Mouse (Mus musculus) brain, embryonic 14.5 days (tissue): ENCODE results near the gene Mrgpra4. TPM values are rescaled to one million over a fixed set of nuclear protein-coding genes. Genes with fewer than 3 reads are reported as not detected.
A peak's percentile ranks its signal among the peaks of the same experiment; 100 is the strongest.

Experiments
- DNase-seq: peaks from one replicate; pipeline ENCODE4 v3.0.0-alpha.2; 2011; ENCODE audit warnings: low read depth
- CTCF ChIP-seq: fragments of 200-500 bp; IDR thresholded peaks from 2 replicates; pipeline ENCODE4 v1.5.1; 2012; ENCODE audit warnings: inconsistent platforms, mild to moderate bottlenecking, moderate library complexity, borderline replicate concordance; ENCODE audit not compliant: insufficient read depth, insufficient read length; ENCODE audit errors: extremely low read depth
- POLR2A ChIP-seq: fragments of 200-500 bp; IDR thresholded peaks from 2 replicates; pipeline ENCODE4 v1.6.1; 2012; ENCODE audit warnings: mild to moderate bottlenecking, inconsistent platforms, borderline replicate concordance; ENCODE audit not compliant: poor library complexity, insufficient read depth, insufficient read length, severe bottlenecking; ENCODE audit errors: extremely low read depth
- polyA plus RNA-seq: library from polyadenylated mRNA; depleted of rRNA; stranded (reverse); fragments of >200 nt; gene quantifications from 2 replicates; pipeline ENCODE4 v1.2.3, GENCODE M21; 2012; rRNA removed

The Mrgpra4 gene
- polyA plus RNA-seq: not detected in 2 replicates

- TF ChIP-seq POLR2A: no peak
- no peak for TF ChIP-seq CTCF
- no peak for DNase-seq
Observed at GRCm38 (mm10) chr7:47981995-47982394, at the start of gene Mrgpra4. TSS of gene Mrgpra4 (minus strand) at chr7:47982095.

GRCm38 (mm10) chr7:48027497-48027896, 45.6 kb upstream of the Mrgpra4 start, which contains the start of gene Mrgprx1:
TSS of gene Mrgprx1 (minus strand) at chr7:48027597.
- no peak for DNase-seq
- TF ChIP-seq CTCF (no peak), POLR2A (no peak)

GRCm38 (mm10) chr7:48017874-48018273, 36.0 kb upstream of the Mrgpra4 start:
- TF ChIP-seq POLR2A (no peak), CTCF (no peak)

GRCm38 (mm10) chr7:47995689-47996088, 13.8 kb upstream of the Mrgpra4 start:
- TF ChIP-seq CTCF (no peak), POLR2A (no peak)
- DNase-seq: no peak

More at GRCm38 (mm10) chr7:48017874-48018273, 36.0 kb upstream of the Mrgpra4 start:
- DNase-seq: no peak

GRCm38 (mm10) chr7:47986752-47987151, 4.9 kb upstream of the Mrgpra4 start:
- peak; percentile 8 for DNase-seq
- no peak for TF ChIP-seq POLR2A
- no peak for TF ChIP-seq CTCF

Other genes starting within 250 kb of the Mrgpra4 start
- not detected in 2 replicates for gene Mrgprx1, start 45.5 kb upstream of the Mrgpra4 start, polyA plus RNA-seq
- not detected in 2 replicates for gene Mrgprb5, start 186.9 kb upstream of the Mrgpra4 start, polyA plus RNA-seq
- gene Mrgprb4, start 217.2 kb upstream of the Mrgpra4 start, polyA plus RNA-seq: not detected in 2 replicates